Mouse (Mus musculus) monocyte, adult 2 months (primary cell): ENCODE data around the gene Cpm.
"Not testable (repeated sequence)": the region's sequence is repeated elsewhere in the genome, so short reads cannot be mapped to it uniquely, and the experiment has no call there.

ENCODE experiments used
- DNase-seq, 2 experiments: peaks; one replicate each; pipeline ENCODE4 v3.0.0; 2022; ENCODE audit warnings: low spot score in 2 of 2, low read depth in 1 of 2

The Cpm gene

DNA sequence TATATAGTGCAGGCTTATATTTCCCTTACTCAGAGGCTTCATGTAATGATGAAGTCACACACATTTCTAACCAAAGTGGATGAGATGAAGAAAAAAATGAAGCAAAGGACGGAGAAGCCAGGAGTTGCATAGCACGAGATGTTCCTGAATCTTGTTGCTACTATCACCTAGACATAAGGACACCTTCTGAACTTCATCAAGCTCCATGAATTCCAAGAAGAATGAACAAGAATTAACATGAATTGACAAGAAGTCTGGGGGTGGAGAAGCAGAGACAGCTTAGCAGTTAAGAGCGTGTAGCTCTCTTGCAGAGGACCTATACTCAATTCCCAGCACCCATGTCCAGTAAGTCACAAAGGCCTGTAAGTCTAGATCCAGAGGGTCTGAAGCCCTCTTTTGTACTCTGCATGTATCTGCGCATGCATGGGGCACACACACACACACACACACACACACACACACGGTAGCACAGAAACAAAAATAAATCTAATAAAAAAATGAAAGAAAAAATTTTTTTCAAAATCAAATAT, 36.2 kb upstream of the Cpm start:
- no peak for DNase-seq

- DNase-seq: no peak
Observed at GRCm38 (mm10) chr10:117593857-117594256, 35.4 kb upstream of the Cpm start.

- no peak for DNase-seq
Observed at GRCm38 (mm10) chr10:117594291-117594850, 34.9 kb upstream of the Cpm start.

- no peak for DNase-seq
Observed at GRCm38 (mm10) chr10:117594913-117595312, 34.4 kb upstream of the Cpm start.

- DNase-seq: no peak
Observed at GRCm38 (mm10) chr10:117595442-117596164, 33.7 kb upstream of the Cpm start.

- DNase-seq: no peak
Observed at GRCm38 (mm10) chr10:117596165-117596735, 33.0 kb upstream of the Cpm start.

- no peak for DNase-seq
Observed at GRCm38 (mm10) chr10:117596771-117597324, 32.5 kb upstream of the Cpm start.

- DNase-seq: not testable (repeated sequence)
Observed at GRCm38 (mm10) chr10:117597371-117598265, 31.7 kb upstream of the Cpm start.

GRCm38 (mm10) chr10:117598266-117598950, 30.9 kb upstream of the Cpm start:
- no peak for DNase-seq

DNA sequence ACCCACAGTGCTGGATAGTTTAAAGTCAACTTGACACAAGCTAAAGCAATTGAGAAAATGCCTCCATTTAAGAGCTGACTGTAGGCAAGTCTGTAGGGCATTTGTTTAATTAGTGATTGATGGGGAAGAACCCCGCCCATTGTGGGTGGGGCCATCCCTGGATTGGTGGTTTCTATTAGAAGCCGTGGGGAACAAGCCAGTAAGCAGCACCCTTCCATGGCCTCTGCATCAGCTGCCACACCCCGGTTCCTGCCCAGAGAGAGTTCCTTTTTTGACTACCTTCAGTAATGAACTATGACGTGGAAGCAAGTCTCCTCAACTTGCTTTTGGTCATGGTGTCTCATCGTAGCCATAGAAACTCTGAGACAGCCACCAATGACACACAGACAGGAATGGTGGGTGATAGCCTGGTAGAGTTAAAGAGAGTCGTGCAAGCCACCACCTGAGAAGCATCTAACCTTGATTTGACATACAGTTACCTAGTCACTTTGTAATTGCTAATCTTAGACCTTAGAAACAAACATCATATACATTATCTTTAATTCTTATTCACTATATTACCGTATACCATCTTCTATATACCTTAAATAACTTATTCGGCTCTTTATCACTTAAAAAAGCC, 30.2 kb upstream of the Cpm start:
- not testable (repeated sequence) for DNase-seq

DNA sequence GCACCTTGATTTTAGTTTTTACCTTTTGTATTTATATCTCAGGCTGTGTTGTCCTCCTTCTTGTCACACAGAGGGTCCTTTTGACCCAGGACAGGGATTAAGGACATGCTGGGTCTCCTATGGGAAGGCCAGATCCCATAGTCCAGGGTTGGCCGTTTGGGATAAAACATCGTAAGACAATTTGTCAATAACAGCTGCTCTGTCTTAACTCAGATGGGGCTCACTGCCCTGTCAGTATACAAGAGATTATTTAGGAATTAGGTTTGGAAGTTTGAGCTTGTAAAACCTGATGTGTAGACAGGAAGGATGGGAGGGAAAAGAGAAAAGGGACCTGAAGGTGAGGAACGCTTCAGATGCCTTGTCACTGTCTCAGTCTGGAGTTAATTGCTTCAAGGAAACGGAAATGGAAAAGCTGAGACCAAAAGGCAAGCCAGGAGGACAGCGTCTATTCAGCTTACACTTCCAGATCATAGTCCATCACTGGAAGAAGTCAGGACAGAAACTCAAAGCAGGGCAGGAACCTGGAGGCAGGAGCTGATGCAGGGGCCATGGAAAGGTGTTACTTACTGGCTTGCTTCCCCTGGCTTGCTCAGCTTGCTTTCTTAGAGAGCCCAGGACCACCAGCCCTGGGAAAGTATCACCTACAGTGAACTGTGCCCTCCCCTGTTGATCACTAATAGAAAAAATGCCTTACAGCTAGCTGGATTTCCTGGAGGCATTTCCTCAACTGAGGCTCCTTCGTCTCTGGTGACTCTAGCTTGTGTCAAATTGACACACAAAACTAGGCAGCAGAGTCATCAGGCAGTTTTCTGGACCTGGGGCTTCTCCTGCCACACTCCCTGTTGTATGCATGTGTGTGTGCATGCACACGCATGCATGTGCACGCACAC, 27.9 kb upstream of the Cpm start:
- no peak for DNase-seq

- DNase-seq: no peak
Observed at GRCm38 (mm10) chr10:117602325-117603129, 26.8 kb upstream of the Cpm start.

DNA sequence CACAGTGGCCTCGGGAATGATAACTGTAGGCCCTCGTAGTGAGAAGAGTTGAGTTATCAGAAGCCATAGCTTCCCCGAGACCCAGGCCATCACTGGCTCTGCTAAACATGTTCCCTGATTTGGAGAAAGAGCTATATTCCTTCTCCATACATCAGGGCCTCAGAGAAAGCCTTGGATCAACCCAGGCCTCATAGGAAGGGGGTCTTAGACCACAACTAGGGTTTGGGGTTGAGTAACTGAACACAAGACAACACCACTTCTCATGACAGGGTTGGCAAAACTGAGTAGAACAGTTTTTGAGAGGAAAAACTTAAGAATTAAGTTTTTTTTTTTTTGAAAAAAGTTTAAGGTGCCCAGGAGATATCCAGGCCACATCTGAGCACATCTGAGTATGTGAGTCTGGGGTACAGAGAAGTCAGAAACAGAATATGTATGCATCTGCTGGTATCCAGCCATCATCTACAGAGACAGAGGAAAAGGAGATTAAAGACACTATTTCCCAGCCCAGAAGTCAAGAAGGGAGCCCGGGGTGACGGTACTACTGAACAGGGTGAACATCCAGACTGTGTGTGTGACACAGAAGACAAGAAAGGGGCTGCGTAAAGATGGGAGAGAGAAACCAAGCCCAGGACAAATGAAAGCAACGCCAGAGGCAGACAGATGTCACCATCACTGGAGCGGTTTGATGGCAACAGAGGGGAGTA, 26.0 kb upstream of the Cpm start:
- DNase-seq: no peak

DNA sequence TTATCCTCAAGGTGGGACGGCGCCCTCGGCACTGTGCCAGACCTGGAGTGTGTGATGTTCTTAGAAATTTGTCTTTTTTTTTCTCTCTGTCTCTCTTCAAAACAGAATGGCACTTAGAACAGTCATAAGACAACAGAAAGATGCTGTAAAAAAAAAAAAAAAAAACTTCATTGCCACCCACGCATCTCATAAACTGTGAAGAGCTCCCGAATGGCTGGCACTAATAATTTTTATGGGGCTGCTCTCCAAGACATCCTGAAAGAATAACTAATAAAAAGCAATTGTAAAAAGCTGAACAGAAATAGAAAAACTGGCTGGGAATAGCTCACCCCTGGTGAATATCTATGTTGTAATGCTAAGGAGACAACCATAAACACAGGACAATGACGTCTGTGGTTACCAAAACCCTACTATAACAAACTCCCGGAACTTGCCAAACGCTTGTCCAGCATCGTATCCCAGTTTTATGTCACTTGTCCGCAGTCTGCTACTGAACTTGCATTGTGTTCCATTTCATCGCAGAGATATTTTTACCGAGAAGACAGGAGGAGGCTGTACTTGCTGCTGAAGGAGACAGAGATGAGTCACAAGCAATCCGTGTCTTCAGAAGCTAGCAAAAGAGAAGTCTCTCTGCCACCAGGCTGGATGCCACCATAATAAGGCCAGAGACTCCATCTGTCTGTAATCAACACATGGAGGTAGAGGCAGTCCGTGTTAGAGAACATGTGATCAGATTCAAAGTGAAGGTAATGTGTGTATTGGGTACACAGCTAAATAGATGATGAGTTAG, 25.3 kb upstream of the Cpm start:
- DNase-seq: no peak

- no peak for DNase-seq
Observed at GRCm38 (mm10) chr10:117604624-117605282, 24.5 kb upstream of the Cpm start.
